Mouse (Mus musculus) liver, embryonic 16.5 days (tissue): ENCODE data around the gene Ankrd33. TPM values are rescaled to one million over a fixed set of nuclear protein-coding genes. Genes with fewer than 3 reads are reported as not detected.

Source experiments
- ATAC-seq: fragments of 200-750 bp; cut with Nextera tagmentation; 2 replicates; pipeline ENCODE4 v1.8.0; 2017; ENCODE audit warnings: low read depth, mild to moderate bottlenecking, moderate number of reproducible peaks, moderate library complexity
- H3K27ac ChIP-seq: fragments of 300-500 bp; sonication (generic); 2 replicates; pipeline ENCODE4 v1.5.1; 2014; ENCODE audit warnings: mild to moderate bottlenecking, low read length
- H3K27me3 ChIP-seq: fragments of 300-500 bp; sonication (generic); 2 replicates; pipeline ENCODE4 v1.6.1; 2014; ENCODE audit warnings: low read depth, low read length, mixed read lengths; ENCODE audit not compliant: control insufficient read depth, insufficient read depth
- H3K36me3 ChIP-seq: fragments of 300-500 bp; sonication (generic); 2 replicates; pipeline ENCODE4 v1.6.1; 2014; ENCODE audit warnings: mild to moderate bottlenecking; ENCODE audit not compliant: control insufficient read depth, insufficient read depth
- H3K4me1 ChIP-seq: fragments of 300-500 bp; sonication (generic); 2 replicates; pipeline ENCODE4 v1.6.1; 2014; ENCODE audit warnings: low read depth, low read length, mixed read lengths; ENCODE audit not compliant: control insufficient read depth
- H3K4me2 ChIP-seq: fragments of 300-500 bp; sonication (generic); 2 replicates; pipeline ENCODE4 v1.6.1; 2014; ENCODE audit warnings: low read depth, low read length, mixed read lengths
- H3K4me3 ChIP-seq: fragments of 300-500 bp; sonication (generic); 2 replicates; pipeline ENCODE4 v1.5.1; 2014; ENCODE audit warnings: low read depth, mild to moderate bottlenecking, low read length
- H3K9ac ChIP-seq: fragments of 300-500 bp; sonication (generic); 2 replicates; pipeline ENCODE4 v1.6.1; 2014; ENCODE audit warnings: low read depth, low read length
- H3K9me3 ChIP-seq: fragments of 300-500 bp; sonication (generic); replicated peaks from 2 replicates; pipeline ENCODE4 v1.6.1; 2016; ENCODE audit warnings: low read length; ENCODE audit not compliant: control insufficient read depth
- WGBS: fragments of 180-500 bp; shearing (Covaris S2); extraction: QIAGEN DNeasy Blood & Tissue Kit; methylation state at CpG from one replicate; pipeline ENCODE4 v1.1.7; 2014; ENCODE audit not compliant: insufficient replicate concordance; 5-methylcytosine and 5-hydroxymethylcytosine counted together
- polyA plus RNA-seq: library from polyadenylated mRNA; unstranded; fragments of >200 nt; fragmentation: Nextera tagmentation; extraction: Ambion mirVana; gene quantifications from 2 replicates; pipeline ENCODE4 v1.2.1, GENCODE M21; 2015

The Ankrd33 gene
- polyA plus RNA-seq, 1 experiment from 2014 or later = not detected

- H3K4me1 ChIP-seq = peaks cover 6% of the 10 kb centered on the region
- no peaks in the 10 kb centered on the region for H3K9me3 ChIP-seq
- WGBS = 62% methylated on average over 9 of the region's 9 CpGs
- H3K27ac ChIP-seq = no peak overlapping the region
- no peak overlapping the region for H3K9ac ChIP-seq
- no peak overlapping the region for H3K4me2 ChIP-seq
- peaks cover 3% of the 10 kb centered on the region for H3K27me3 ChIP-seq
- no peak for ATAC-seq
- no peak overlapping the region for H3K4me3 ChIP-seq
- no peaks in the 10 kb centered on the region for H3K36me3 ChIP-seq
Observed at GRCm38 (mm10) chr15:101094979-101095378, 20.6 kb upstream of the Ankrd33 start.

DNA sequence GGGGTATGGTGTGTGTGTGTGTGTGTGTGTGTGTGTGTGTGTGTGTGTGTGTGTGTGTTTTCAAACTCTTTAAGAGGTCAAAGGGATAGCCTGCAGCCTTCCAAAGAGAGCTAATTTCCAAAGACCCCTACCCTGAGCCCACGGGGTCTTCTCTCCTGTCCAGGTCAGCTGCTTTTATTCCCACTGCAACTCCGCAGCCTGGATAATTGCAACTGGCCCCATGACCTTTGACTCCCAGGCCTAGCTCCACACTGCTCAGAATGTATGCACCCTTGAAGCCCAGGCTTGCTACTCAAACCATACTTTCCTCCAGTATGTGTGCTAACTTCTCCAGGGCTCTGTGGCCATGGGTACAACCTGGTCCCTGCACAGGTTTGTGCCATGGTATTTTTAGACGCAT, 20.2 kb upstream of the Ankrd33 start:
- Histone ChIP-seq H3K27ac (no peak overlapping the region), H3K4me2 (no peak overlapping the region), H3K4me1 (peaks cover 6% of the 10 kb centered on the region), H3K9ac (no peak overlapping the region), H3K4me3 (no peak overlapping the region), H3K9me3 (no peaks in the 10 kb centered on the region), H3K27me3 (peaks cover 3% of the 10 kb centered on the region), H3K36me3 (no peaks in the 10 kb centered on the region)
- WGBS = 65% methylated on average over 3 of the region's 3 CpGs
- ATAC-seq = no peak

- H3K27ac ChIP-seq = no peak overlapping the region
- H3K27me3 ChIP-seq = peaks cover 3% of the 10 kb centered on the region
- H3K36me3 ChIP-seq = no peaks in the 10 kb centered on the region
- no peak overlapping the region for H3K4me2 ChIP-seq
- no peaks in the 10 kb centered on the region for H3K4me1 ChIP-seq
- 8% methylated on average over 28 of the region's 28 CpGs for WGBS
- no peak overlapping the region for H3K4me3 ChIP-seq
- no peak overlapping the region for H3K9ac ChIP-seq
- ATAC-seq = no peak
- H3K9me3 ChIP-seq = no peaks in the 10 kb centered on the region
Observed at GRCm38 (mm10) chr15:101097985-101098651, 17.4 kb upstream of the Ankrd33 start.

DNA sequence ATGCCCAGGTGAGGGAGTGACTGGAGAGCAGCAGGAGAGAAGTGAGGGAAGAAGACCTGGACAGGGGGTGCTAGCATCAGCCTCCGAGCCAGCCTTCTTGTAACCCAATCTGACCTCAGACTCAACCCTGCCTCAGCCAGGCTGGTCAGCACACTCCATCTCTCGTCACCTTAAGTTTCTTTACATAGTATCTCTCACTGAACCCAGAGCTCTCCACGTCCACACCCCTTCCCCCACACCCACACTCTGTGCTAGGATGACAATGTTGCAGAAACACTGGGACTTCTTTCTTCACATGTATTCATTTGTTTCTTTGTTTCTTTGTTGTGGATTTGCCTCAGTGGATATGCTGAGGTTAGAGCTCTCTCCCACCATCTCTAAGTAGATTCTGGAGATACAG, 14.6 kb upstream of the Ankrd33 start:
- H3K4me1 ChIP-seq = no peaks in the 10 kb centered on the region
- H3K9ac ChIP-seq = no peak overlapping the region
- H3K4me2 ChIP-seq = no peak overlapping the region
- H3K27ac ChIP-seq = no peak overlapping the region
- WGBS = 47% methylated on average over 2 of the region's 3 CpGs
- no peaks in the 10 kb centered on the region for H3K9me3 ChIP-seq
- no peak for ATAC-seq
- H3K4me3 ChIP-seq = no peak overlapping the region
- H3K27me3 ChIP-seq = peaks cover 3% of the 10 kb centered on the region
- H3K36me3 ChIP-seq = no peaks in the 10 kb centered on the region

GRCm38 (mm10) chr15:101103605-101104304, 11.8 kb upstream of the Ankrd33 start:
- Histone ChIP-seq H3K4me2 (no peak overlapping the region), H3K4me1 (no peaks in the 10 kb centered on the region), H3K27me3 (peaks cover 3% of the 10 kb centered on the region), H3K9me3 (no peaks in the 10 kb centered on the region), H3K27ac (no peak overlapping the region), H3K4me3 (no peak overlapping the region), H3K36me3 (no peaks in the 10 kb centered on the region), H3K9ac (no peak overlapping the region)
- 59% methylated on average over 9 of the region's 9 CpGs for WGBS
- ATAC-seq = no peak

DNA sequence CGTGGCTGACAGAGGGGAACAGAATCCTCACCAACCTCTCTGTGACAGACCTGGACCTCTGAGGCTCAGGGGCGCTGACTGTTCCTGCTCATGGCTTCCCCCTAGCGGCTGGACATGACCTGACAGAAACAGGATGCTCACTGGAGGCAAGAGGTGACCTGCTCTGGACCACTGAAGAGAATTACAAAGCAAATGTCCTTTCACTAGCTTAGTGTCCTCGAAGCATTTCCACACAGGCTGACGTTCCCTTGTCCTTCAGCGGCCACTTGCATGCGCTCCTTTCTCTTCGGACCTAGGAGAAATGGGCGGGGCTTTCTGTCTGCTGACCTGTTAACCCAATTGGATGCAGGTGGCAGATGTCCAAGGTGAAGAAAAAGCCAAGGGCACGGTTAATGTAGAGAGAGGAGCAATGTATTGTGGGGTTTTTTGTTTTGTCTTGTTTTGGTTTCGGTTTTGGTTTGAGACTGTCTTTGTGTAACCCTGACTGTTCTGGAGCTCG, 10.0 kb upstream of the Ankrd33 start:
- Histone ChIP-seq H3K4me3 (peak overlapping the region; percentile 22; the same call in 1 of the 2 replicates), H3K9me3 (no peaks in the 10 kb centered on the region), H3K4me2 (0 out of 2 replicates have a peak overlapping the region, but pooled peaks have one; percentile 27), H3K36me3 (no peaks in the 10 kb centered on the region), H3K27ac (no peak overlapping the region), H3K9ac (no peak overlapping the region), H3K4me1 (no peaks in the 10 kb centered on the region), H3K27me3 (no peaks in the 10 kb centered on the region)
- 17% methylated on average over 12 of the region's 12 CpGs for WGBS
- ATAC-seq = 0 out of 2 replicates have a peak, but pooled peaks have one; percentile 45

DNA sequence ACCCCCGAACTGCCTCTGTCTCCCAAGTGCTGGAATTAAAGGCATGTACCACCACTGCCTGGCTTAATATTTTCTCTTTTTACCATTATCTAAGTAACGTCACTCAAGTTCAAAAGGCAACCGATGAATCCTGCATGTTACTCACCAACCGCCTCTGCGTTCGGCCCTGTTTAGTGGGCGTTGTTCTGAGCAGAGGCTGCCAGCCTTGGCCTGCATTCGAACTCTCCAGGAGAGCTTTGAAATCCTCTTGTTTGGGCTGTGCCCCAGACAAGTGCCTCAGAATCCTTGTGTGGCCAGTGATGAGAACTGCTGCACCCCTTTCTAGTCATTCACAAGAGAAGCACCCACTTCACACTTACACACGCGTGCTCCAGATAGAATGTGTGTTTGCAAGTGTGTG, 9.5 kb upstream of the Ankrd33 start:
- 81% methylated on average over 10 of the region's 10 CpGs for WGBS
- no peaks in the 10 kb centered on the region for H3K36me3 ChIP-seq
- no peaks in the 10 kb centered on the region for H3K4me1 ChIP-seq
- no peak overlapping the region for H3K4me3 ChIP-seq
- no peaks in the 10 kb centered on the region for H3K9me3 ChIP-seq
- H3K9ac ChIP-seq = no peak overlapping the region
- H3K27ac ChIP-seq = no peak overlapping the region
- no peak overlapping the region for H3K4me2 ChIP-seq
- H3K27me3 ChIP-seq = no peaks in the 10 kb centered on the region
- ATAC-seq = no peak

DNA sequence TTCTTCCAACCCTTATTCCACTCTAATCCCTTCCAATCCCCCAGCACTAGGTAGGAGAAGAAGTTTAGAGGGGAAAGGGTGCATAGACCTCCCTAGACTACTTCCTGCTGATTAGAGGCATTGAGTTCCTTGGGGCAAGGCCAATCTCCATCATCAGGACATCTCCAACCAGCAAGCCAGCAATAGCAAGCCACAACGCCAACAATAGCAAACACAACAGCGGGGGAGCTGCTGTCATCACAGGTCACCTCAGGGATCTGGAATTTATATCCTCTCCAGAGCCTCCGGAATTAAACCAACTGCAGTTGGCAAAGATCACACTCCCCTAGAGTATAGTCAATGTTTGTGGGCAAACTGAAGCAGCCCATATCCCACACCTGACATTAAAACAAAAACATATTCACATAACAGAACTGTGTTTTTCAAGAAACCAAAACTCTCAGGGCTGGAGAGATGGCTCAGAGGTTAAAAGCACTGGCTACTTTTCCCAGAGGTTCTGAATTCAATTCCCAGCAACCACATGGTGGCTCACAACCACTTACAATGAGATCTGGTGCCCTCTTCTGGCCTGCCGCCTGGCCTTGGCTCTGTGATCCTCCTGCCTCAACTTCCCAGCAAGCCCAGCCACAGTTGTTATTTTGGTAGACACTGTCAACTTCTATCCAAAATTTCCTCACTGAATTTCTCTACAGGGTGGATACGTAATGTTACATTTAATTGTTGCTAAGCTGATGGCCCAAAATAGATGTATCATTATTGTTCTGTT, 7.5 kb upstream of the Ankrd33 start:
- H3K9me3 ChIP-seq = no peaks in the 10 kb centered on the region
- WGBS = 58% methylated on average over 5 of the region's 5 CpGs
- H3K27me3 ChIP-seq = no peaks in the 10 kb centered on the region
- no peak overlapping the region for H3K27ac ChIP-seq
- H3K9ac ChIP-seq = no peak overlapping the region
- H3K4me3 ChIP-seq = no peak overlapping the region
- ATAC-seq = no peak
- no peak overlapping the region for H3K4me2 ChIP-seq
- no peaks in the 10 kb centered on the region for H3K4me1 ChIP-seq
- H3K36me3 ChIP-seq = no peaks in the 10 kb centered on the region
